Mouse (Mus musculus) Patski (cell line): ENCODE data around the gene Arpc1b. TPM values are rescaled to one million over a fixed set of nuclear protein-coding genes. Genes with fewer than 3 reads are reported as not detected.
A peak's percentile ranks its signal among the peaks of the same experiment; 100 is the strongest.
"Not testable (repeated sequence)": the region's sequence is repeated elsewhere in the genome, so short reads cannot be mapped to it uniquely, and the experiment has no call there.

ENCODE experiments used
- ATAC-seq: fragments of 100-300 bp; one replicate; pipeline ENCODE4 v1.8.0; 2021
- CTCF ChIA-PET: fragments of 350-600 bp; sonication (Branson Sonifier 250); formaldehyde crosslinking; loops from one replicate; lab custom pipeline; 2022; ENCODE audit warnings: inconsistent platforms; lab: Charles Lee
- POLR2A ChIA-PET: fragments of 350-600 bp; sonication (Branson Sonifier 250); formaldehyde crosslinking; loops from one replicate; lab custom pipeline; 2022; ENCODE audit warnings: antibody characterized with exemption, inconsistent platforms; lab: Charles Lee
- DNase-seq: peaks from one replicate; pipeline ENCODE4 v3.0.0-alpha.2; 2011; ENCODE audit warnings: low read depth, low spot score
- H3K27me3 ChIP-seq: fragments of 371-371 bp; one replicate; pipeline ENCODE4 v1.5.1; 2021
- CTCF ChIP-seq: fragments of 100-300 bp; IDR thresholded peaks from one replicate; pipeline ENCODE4 v1.5.1; 2021
- in situ Hi-C: fragments of 300-500 bp; cut with MboI; formaldehyde crosslinking; loops from 3 replicates; pipeline ENCODE4 v1.11.1; 2018; ENCODE audit warnings: low pct_unique_long_range_greater_than_20kb, mixed read lengths
- polyA plus RNA-seq: library from polyadenylated mRNA; unstranded; gene quantifications from one replicate; pipeline ENCODE4 v1.2.3, GENCODE M21; 2021

The Arpc1b gene
- 707 TPM for polyA plus RNA-seq

DNA sequence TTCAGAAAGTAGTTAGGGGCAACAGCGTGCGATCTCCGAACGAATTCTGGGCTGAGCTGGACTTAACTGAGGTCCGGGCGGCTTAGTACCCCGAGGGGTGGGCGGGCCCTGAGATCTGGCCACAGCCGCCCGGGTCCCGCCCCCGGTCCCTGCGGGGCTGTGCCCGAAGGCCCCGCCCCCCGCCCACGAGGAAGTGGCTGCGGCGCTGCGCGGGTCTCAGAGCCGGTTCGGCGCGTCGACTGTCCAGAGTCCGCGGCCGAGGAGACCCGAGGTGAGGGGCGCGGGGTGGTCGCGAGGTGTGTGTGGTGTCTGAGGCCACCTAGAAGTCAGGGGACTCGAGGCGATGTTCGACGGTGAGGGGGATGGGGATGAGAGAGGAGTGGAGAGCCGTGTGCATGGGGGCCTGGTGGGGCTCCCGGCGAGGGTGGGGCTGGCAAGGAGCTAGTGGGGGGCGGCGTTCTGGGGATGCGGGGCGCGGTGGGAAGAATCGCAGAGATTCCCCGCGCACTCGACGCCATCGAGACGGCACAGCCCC lies at the start of gene Arpc1b:
TSS of gene Arpc1b (plus strand) at position 145 of the 535 bp plus-strand sequence.
- TF ChIP-seq CTCF: no peak
- POLR2A ChIA-PET: interaction anchor here (0.7 to 1.4 kb wide), 4 partner anchors 9 to 44 kb away, joined by 3 to 9 read pairs (median 3); partner anchors contain the start of genes Arpc1a and Kpna7

DNA sequence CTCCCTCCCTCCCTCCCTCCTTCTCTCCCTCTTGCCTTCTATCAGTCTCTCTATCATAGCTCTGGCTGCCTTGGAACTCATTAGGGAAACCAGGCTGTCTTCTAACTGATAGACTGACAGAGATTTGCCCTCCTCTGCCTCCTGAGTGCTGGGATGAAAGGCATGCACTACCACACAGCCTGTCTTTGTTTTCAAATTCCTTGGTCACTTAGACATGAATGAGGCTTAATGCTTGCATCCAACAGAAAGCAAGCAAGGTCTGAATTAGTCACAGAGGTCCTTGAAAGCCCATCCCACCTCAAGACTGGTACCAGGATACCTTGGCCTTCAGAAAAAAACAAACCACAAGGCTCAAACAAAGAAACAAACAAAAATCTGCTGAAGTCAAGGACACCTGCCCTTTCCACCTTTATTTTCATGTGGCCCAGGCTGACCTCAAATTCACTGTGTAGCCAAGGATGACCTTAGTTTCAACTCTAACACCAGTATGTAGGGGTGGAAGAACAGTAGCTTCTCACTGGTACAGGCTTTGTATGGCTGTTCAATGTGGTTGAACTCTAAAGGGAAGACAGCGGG lies 49.2 kb upstream of the Arpc1b start:
- TF ChIP-seq CTCF: no peak
- no peak for ATAC-seq
- in situ Hi-C loops: loop anchor here (5.0 to 10.0 kb wide), 2 partner anchors 60 to 223 kb away; no protein-coding TSS in a partner anchor
- DNase-seq: no peak
- ChIA-PET POLR2A (no interaction called here), CTCF (no interaction called here)
- peaks cover 3% of the 10 kb centered on the region for H3K27me3 ChIP-seq

More for the DNA sequence above, at the start of gene Arpc1b:
- CTCF ChIA-PET: interaction anchor here (1.3 kb wide), 1 partner anchor 27 kb away, joined by 4 read pairs; no protein-coding TSS in a partner anchor
- in situ Hi-C loops: no loop called here
- no peaks in the 10 kb centered on the region for H3K27me3 ChIP-seq
- ATAC-seq (peak; percentile 65), DNase-seq (no peak)

DNA sequence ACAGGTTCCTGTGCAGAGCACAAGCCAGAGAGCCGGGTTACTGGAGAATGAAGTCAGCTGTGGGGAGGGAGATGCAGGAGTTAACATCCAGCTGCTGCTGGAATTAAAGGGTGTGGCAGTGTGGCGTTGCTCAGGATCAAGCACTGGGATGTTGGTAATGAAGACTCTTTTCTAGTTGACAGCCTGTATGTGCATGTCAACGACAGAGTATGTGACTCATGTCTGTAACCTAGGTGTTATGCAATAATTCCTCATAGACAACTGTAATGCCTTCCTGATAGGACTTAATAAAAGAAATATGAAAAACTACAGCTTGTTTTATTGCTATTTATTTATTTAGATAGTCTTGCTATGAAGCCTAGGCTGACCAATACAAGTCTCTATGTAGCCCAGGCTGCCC lies 45.2 kb upstream of the Arpc1b start:
- ATAC-seq (no peak), DNase-seq (no peak)
- ChIA-PET CTCF (interaction anchor here (1.1 kb wide), 1 partner anchor 10 kb away, joined by 3 read pairs; no protein-coding TSS in a partner anchor), POLR2A (no interaction called here)
- in situ Hi-C loops: loop anchor here (10.0 kb wide), 1 partner anchor 64 kb away; no protein-coding TSS in a partner anchor
- H3K27me3 ChIP-seq: peaks cover 3% of the 10 kb centered on the region
- TF ChIP-seq CTCF: no peak

DNA sequence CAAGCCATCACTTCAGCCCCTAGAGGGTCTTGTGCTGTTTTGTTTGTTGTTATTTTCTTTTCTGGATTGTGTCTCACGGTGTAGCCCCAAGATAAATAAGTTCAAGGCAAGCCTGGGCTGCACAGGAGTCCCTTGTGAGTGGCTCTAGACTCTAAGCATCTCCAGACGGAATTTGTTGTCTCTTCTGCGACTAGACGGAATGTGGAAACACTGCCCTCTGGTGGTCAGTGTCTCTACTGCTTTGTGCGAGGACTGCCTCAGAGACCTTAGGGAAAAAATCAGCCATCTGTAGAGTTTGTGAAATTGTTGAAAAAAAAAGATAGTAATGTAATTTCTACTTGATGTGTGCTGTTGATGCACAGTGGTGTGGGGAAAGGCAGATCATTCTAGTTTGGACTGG lies 44.3 kb upstream of the Arpc1b start:
- POLR2A ChIA-PET: no interaction called here
- peaks cover 3% of the 10 kb centered on the region for H3K27me3 ChIP-seq
- ATAC-seq (no peak), DNase-seq (no peak)
- CTCF ChIA-PET: interaction anchor here (0.8 to 2.1 kb wide), 5 partner anchors 9 to 247 kb away, joined by 3 to 7 read pairs (median 3); no protein-coding TSS in a partner anchor
- TF ChIP-seq CTCF: peak; percentile 94
- in situ Hi-C loops: loop anchor here (10.0 kb wide), 1 partner anchor 65 kb away; no protein-coding TSS in a partner anchor

DNA sequence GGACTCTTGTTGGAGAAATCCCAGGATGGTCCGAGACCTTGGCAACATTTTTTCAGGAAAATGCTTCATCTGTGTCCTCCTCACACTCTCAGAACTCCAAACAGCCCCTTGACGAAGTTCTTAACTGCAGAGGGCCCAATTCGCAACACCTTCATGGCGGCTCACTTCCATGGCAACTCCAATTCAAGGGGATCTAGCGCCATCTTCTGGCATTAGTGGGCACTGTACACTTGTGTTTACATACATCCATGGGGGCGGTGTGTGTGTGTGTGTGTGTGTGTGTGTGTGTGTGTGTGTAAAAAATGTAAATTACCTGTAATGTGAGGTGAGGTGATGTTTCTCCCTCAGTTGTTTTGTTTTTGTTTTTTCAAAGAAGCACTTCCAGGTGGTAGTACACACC lies 42.7 kb upstream of the Arpc1b start:
- TF ChIP-seq CTCF: peak; percentile 61
- CTCF ChIA-PET: interaction anchor here (2.1 kb wide), 1 partner anchor 83 kb away, joined by 7 read pairs; no protein-coding TSS in a partner anchor
- in situ Hi-C loops: no loop called here
- no peak for ATAC-seq
- H3K27me3 ChIP-seq: no peaks in the 10 kb centered on the region
- POLR2A ChIA-PET: no interaction called here
- DNase-seq: no peak

DNA sequence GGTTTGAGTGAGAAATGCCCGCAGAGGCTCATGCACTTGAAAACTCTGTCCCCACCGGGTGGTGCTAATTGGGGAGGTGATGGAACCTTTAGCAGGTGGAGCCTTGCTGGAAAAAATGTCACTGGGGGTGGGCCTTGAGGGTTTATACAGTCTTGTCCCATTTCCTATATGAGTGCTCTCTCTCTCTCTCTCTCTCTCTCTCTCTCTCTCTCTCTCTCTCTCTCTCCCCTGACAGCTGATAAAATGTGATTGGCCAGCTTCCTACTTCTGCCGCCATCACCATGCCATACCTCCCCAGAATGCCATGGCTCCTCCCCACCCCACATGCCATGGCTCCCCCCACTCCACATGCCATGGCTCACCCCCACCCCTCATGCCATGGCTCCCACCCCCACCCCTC lies 38.9 kb upstream of the Arpc1b start:
- H3K27me3 ChIP-seq: no peaks in the 10 kb centered on the region
- ATAC-seq: no peak
- in situ Hi-C loops: no loop called here
- ChIA-PET CTCF (no interaction called here), POLR2A (interaction anchor here (1.1 kb wide), 1 partner anchor 8 kb away, joined by 5 read pairs; no protein-coding TSS in a partner anchor)
- no peak for TF ChIP-seq CTCF
- no peak for DNase-seq

DNA sequence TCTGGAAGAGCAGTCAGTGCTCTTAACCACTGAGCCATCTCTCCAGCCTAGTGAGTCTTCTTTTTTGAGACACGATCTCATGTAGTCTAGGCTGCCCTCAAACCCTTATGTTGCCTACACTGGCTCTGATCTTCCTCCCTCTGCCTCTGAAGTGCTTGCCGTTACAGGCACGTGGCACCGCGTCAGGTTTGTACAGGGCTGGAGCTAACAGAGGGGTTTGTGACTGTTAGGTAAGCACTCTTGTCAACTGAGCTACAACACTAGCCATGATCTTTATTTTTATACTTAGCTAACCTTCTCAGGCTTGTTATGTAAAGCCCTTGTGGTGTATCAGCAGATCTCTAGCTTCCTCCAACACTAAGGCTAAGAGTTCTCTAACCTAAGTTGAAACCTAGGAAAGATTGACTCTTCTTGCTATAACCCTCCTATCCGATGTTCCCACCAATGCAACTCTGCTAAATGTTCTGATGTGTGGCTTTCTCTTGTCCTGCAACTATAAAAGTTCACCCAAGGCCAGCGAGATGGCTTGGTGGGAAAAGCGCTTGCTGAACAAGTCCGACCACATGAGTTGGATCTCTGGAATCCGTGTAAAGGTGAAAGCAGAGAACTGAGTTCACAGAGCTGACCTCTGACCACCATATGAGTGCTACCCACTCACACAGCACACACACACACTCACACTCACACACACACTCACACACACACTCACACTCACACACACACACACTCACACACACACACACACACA lies 32.0 kb upstream of the Arpc1b start:
- POLR2A ChIA-PET: no interaction called here

DNA sequence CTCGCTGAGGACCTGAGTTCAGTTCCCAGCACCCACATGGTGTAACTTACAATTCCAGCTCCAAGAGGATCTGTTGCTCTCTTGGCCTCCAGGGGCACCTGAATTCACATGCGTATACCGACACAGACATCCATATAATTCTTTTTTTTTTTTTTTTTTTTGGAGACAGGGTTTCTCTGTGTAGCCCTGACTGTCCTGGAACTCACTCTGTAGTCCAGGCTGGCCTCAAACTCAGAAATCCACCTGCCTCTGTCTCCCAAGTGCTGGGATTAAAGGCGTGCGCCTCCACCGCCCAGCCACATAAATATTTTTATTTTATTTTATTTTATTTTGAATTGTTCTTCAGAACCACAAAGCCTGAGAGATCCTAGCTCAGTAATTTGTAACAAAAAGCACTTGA lies 30.8 kb upstream of the Arpc1b start:
- CTCF ChIA-PET, H3K27me3 ChIP-seq, in situ Hi-C loops, ATAC-seq, DNase-seq: not testable (repeated sequence)
- POLR2A ChIA-PET: interaction anchor here (0.6 to 1.9 kb wide), 7 partner anchors 9 to 44 kb away, joined by 3 to 9 read pairs (median 3); partner anchors contain the start of gene Arpc1b

More for the DNA sequence above, 32.0 kb upstream of the Arpc1b start:
- TF ChIP-seq CTCF: no peak
- CTCF ChIA-PET: interaction anchor here (1.8 kb wide), 1 partner anchor 12 kb away, joined by 6 read pairs; no protein-coding TSS in a partner anchor
- DNase-seq: no peak
- no peak for ATAC-seq
- in situ Hi-C loops: no loop called here
- H3K27me3 ChIP-seq: no peaks in the 10 kb centered on the region

DNA sequence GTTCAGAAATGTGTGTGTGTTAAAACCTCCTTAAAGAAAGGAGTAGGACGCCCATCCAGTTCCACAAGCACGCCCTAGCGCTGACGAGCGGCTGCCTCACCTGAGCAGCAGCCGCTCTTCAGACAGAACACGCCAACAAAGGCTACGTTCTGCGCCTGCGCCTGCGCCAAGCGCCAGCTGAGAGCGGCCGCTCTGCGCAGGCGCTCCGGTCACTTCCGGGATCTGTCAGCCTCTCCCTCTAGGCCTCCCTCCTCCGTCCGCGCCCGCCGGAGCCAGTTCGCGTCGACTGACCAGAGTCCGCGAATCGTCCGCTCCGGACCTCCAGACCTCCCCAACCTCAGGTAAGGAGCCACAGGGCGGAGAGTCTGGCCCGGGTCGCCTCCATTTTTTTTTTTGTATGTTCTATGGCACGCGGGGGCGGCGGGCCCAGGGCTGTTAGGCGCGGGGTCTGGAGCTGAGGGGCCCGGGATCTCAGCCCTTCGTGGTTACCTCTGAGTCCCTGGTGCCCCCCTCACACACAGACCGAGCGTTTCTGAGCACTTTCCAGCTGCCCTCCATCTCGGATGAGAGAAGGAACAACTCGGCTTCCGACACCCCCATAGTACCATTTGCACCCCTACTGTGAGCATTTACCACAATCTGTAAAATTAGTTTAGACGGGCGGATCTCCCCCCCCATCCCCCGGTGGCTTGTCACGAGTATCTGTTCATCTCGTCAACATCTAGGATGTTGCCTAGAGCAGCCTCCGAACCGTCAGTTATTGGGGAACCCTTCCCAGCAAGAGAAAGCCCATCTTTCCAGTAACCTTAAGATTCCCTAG lies 30.2 kb upstream of the Arpc1b start, which contains the start of the genes Arpc1a and Kpna7:
TSS of gene Arpc1a (plus strand) at position 199 of the 820 bp plus-strand sequence.
TSS of gene Kpna7 (minus strand) at position 399 of the 820 bp plus-strand sequence.
- POLR2A ChIA-PET: interaction anchor here (0.6 to 1.9 kb wide), 9 partner anchors 8 to 44 kb away, joined by 3 to 9 read pairs (median 3); partner anchors contain the start of gene Arpc1b
- peak; percentile 95 for ATAC-seq
- DNase-seq: peak; percentile 68
- H3K27me3 ChIP-seq: no peaks in the 10 kb centered on the region
- in situ Hi-C loops: no loop called here
- no peak for TF ChIP-seq CTCF
- CTCF ChIA-PET: no interaction called here
